23 mouse cellular contexts compared by ENCODE assay signal in the genomic region with DNA sequence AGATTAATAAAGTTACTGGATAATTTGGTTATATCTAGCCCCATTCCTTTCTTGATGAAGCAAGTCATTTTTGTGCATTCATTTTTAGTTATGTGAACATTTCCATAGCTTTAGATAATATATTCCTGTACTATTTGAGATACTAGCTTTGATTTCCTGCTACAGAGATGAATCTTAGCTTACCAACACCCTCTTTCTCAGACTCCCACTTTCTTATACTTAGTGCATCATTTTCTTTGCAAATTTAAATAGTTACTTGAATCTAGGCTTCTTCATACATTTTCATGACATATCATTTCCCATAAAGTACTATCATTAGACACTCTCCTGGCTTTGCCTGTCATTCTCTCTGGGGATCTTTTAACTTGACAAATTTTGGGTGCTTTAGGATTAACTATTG. TPM values are rescaled to one million over a fixed set of nuclear protein-coding genes. Genes with fewer than 3 reads are reported as not detected.
A peak's percentile ranks its signal among the peaks of the same experiment; 100 is the strongest.
DNase-seq lines count a peak whose midpoint lies in the region; ATAC-seq and TF ChIP-seq lines count a peak whose summit lies in the region.
"Had no signal": no experiment of that assay in that cellular context is flagged by ENCODE, and none has a peak within 500 bp of the region (broad histone marks: within the 10 kb centered on the region; RNA-seq: fewer than 3 reads in every experiment).

No protein-coding gene starts in this region.

- H3K36me3 ChIP-seq in forebrain, embryonic 13.5 days (ENCODE audit: poor library complexity, severe bottlenecking): peaks cover 23% of the 10 kb centered on the region

- H3K4me1 ChIP-seq in forebrain, embryonic 13.5 days: no peaks in the 10 kb centered on the region

- peak overlapping the region; percentile 1; the same call in 1 of the 2 replicates for H3K27ac ChIP-seq in left cerebral cortex, adult 2 months
- H3K27ac ChIP-seq in forebrain, embryonic 13.5 days: no peak overlapping the region

- H3K4me2 ChIP-seq in forebrain, embryonic 13.5 days: no peak overlapping the region

- intact Hi-C loops in left cerebral cortex, adult 2 months (cut with DNase I): no loop called here

- peak; percentile 81 for ATAC-seq in frontal cortex, adult (ENCODE audit: low TSS enrichment)
- ATAC-seq in forebrain, embryonic 13.5 days: no peak
- ATAC-seq: activated CD4-positive, CD25-positive, alpha-beta regulatory T cell, adult 4 months; CD4-positive, CD25-positive, alpha-beta regulatory T cell, adult 4 months; Patski had no signal

- H3K9me3 ChIP-seq in forebrain, embryonic 13.5 days (replicated peaks): no peaks in the 10 kb centered on the region
- H3K9me3 ChIP-seq: G1E had no signal

- no peak overlapping the region for H3K4me3 ChIP-seq in left cerebral cortex, adult 2 months
- H3K4me3 ChIP-seq in forebrain, embryonic 13.5 days: no peak overlapping the region

- no peak for TF ChIP-seq CTCF in left cerebral cortex, adult 2 months (IDR thresholded peaks at IDR 0.05)

- DNase-seq in frontal cortex, postnatal 14 days (ENCODE audit: low spot score in 2 of 2): no peak
- no peak for DNase-seq in left cerebral cortex, adult 2 months (ENCODE audit: extremely low spot score in 1 of 2, low spot score in 2 of 2)
- DNase-seq in left cerebral cortex, adult 9 months (ENCODE audit: low spot score in 2 of 2): no peak
- peak; percentile 15 for DNase-seq in brain, adult 2 months (ENCODE audit: low read depth, low spot score)
- peak; percentile 50 for DNase-seq in telencephalon, adult 2 months (ENCODE audit: low read depth, low spot score)
- no peak for DNase-seq in heart, adult 18-20 months
- DNase-seq: adrenal gland, adult 2 months; adrenal gland, adult 8-10 months; adrenal gland, postnatal 10 days; adrenal gland, postnatal 14 days; adrenal gland, postnatal 25 days; adrenal gland, postnatal 36 days; B cell, adult 2 months; cerebellum, adult 11 months; cerebellum, adult 11-12 months; cerebellum, adult 18-20 months had no signal

- H3K9ac ChIP-seq in forebrain, embryonic 13.5 days: no peak overlapping the region

- H3K27me3 ChIP-seq in forebrain, embryonic 13.5 days: no peaks in the 10 kb centered on the region
- H3K27me3 ChIP-seq: CH12.LX, Patski had no signal

RNA-seq across cellular contexts. Expression of a gene that starts 26.3 kb away (rescaled TPM):
- total RNA-seq in left cerebral cortex, adult 2 months (2021): 100 to 1,000 TPM; 289 to 292 TPM
- polyA plus RNA-seq in forebrain, embryonic 13.5 days (2015; fragmentation: Nextera tagmentation; extraction: Ambion mirVana): 183 and 193 TPM in 2 replicates
- total RNA-seq in heart, adult 18-20 months (2021): 10 to 100 TPM; 44.7 to 52.5 TPM

Comparison
In these comparisons a context has a peak if more than half of its experiments do, and no peak if none do; other contexts are left out.
1. DNase-seq: peak in brain, adult 2 months (single experiment) and telencephalon, adult 2 months (single experiment); none in frontal cortex, postnatal 14 days (0 of 2), left cerebral cortex, adult 2 months (0 of 2), left cerebral cortex, adult 9 months (0 of 2) and heart, adult 18-20 months (0 of 2).
2. RNA of a gene that starts 26.3 kb away (total RNA-seq): 289 to 292 TPM in left cerebral cortex, adult 2 months; 44.7 to 52.5 TPM in heart, adult 18-20 months; every median in the first group is over 4 times any median in the second.